Mouse (Mus musculus) bone marrow macrophage, adult 2 months (primary cell): ENCODE measurements around the gene Slc5a2.

Source experiments
- CTCF ChIP-seq: IDR thresholded peaks from 2 replicates; pipeline ENCODE4 v1.5.1; 2012; ENCODE audit warnings: low read depth, mild to moderate bottlenecking, low read length, moderate library complexity
- POLR2A ChIP-seq: IDR thresholded peaks from 2 replicates; pipeline ENCODE4 v1.6.1; 2012; ENCODE audit warnings: mild to moderate bottlenecking, low read depth, low read length, borderline replicate concordance

GRCm38 (mm10) chr7:128296514-128296913, 31.1 kb downstream of the Slc5a2 start:
- TF ChIP-seq CTCF (no peak), POLR2A (no peak)
